Mouse (Mus musculus) liver, postnatal 0 days (tissue): ENCODE measurements around the gene Naalad2.

Source experiments
- CTCF ChIP-seq: sonication (generic); IDR thresholded peaks from 2 replicates; pipeline ENCODE4 v1.5.1; 2016; ENCODE audit warnings: antibody characterized with exemption, low read depth
- EP300 ChIP-seq: IDR thresholded peaks from 2 replicates; pipeline ENCODE4 v1.6.1; 2016; ENCODE audit warnings: antibody characterized with exemption, low read depth, mild to moderate bottlenecking

DNA sequence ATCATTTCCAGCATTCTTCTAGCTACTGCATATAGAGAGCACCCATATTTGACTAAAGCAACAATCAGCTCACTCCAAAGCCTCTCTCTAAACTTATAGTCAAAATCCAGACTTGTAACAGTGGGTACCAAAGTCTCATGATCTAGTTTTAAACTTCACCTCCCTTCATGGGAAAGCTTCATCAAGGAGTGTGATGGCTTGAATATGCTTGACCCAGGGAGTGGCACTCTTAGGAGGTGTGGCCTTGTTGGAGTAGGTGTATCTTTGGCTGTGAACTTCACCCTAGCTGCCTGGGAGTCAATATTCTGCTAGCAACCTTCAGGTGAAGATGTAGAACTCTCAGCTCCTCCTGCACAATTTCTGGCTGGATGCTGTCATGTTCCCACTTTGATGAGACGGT, 1.3 kb upstream of the Naalad2 start, which contains the start of gene Ubtfl1:
- TF ChIP-seq CTCF (no peak), EP300 (no peak)
